Mouse (Mus musculus) NIH3T3 (cell line): ENCODE measurements around the gene Spatc1l.

Source experiments
- DNase-seq: peaks from one replicate; pipeline ENCODE4 v3.0.0-alpha.2; 2012; ENCODE audit warnings: low read depth

Spatc1l gene

GRCm38 (mm10) chr10:76561972-76562371 lies at the start of gene Spatc1l:
Gene Spatc1l, plus strand, starts transcription at chr10:76562272.
- no peak for DNase-seq

- DNase-seq: peak; percentile 82
Observed at GRCm38 (mm10) chr10:76512965-76513583, 49.0 kb upstream of the Spatc1l start.

- DNase-seq: no peak
Observed at GRCm38 (mm10) chr10:76530922-76531321, 31.1 kb upstream of the Spatc1l start.

GRCm38 (mm10) chr10:76531375-76531774 lies 30.7 kb upstream of the Spatc1l start, which contains the start of gene Lss:
Gene Lss, plus strand, starts transcription at chr10:76531588.
- DNase-seq: peak; percentile 99

GRCm38 (mm10) chr10:76531828-76532227 lies 30.2 kb upstream of the Spatc1l start:
- DNase-seq: no peak

GRCm38 (mm10) chr10:76535526-76535925 lies 26.5 kb upstream of the Spatc1l start:
- no peak for DNase-seq

- peak; percentile 80 for DNase-seq
Observed at GRCm38 (mm10) chr10:76537619-76538018, 24.5 kb upstream of the Spatc1l start.

- DNase-seq: no peak
Observed at GRCm38 (mm10) chr10:76541336-76542085, 20.6 kb upstream of the Spatc1l start.

GRCm38 (mm10) chr10:76542636-76543375 lies 19.3 kb upstream of the Spatc1l start:
- no peak for DNase-seq

- no peak for DNase-seq
Observed at GRCm38 (mm10) chr10:76546566-76546965, 15.5 kb upstream of the Spatc1l start.

- DNase-seq: no peak
Observed at GRCm38 (mm10) chr10:76548218-76548617, 13.9 kb upstream of the Spatc1l start.

- peak; percentile 41 for DNase-seq
Observed at GRCm38 (mm10) chr10:76550458-76550857, 11.6 kb upstream of the Spatc1l start.

- no peak for DNase-seq
Observed at GRCm38 (mm10) chr10:76551556-76551955, 10.5 kb upstream of the Spatc1l start.

GRCm38 (mm10) chr10:76554061-76554460 lies 8.0 kb upstream of the Spatc1l start:
- no peak for DNase-seq

GRCm38 (mm10) chr10:76569996-76570685 lies 8.1 kb downstream of the Spatc1l start:
- DNase-seq: no peak

GRCm38 (mm10) chr10:76571070-76571469 lies 9.0 kb downstream of the Spatc1l start:
- DNase-seq: no peak

- no peak for DNase-seq
Observed at GRCm38 (mm10) chr10:76572151-76572550, 10.1 kb downstream of the Spatc1l start.

GRCm38 (mm10) chr10:76575374-76575773 lies 13.3 kb downstream of the Spatc1l start, which contains the start of gene Ftcd:
Gene Ftcd, plus strand, starts transcription at chr10:76575648.
- DNase-seq: no peak

- DNase-seq: no peak
Observed at GRCm38 (mm10) chr10:76576920-76577319, 14.8 kb downstream of the Spatc1l start.

GRCm38 (mm10) chr10:76584138-76584537 lies 22.1 kb downstream of the Spatc1l start:
- DNase-seq: no peak

GRCm38 (mm10) chr10:76586190-76586589 lies 24.1 kb downstream of the Spatc1l start:
- DNase-seq: no peak

- DNase-seq: no peak
Observed at GRCm38 (mm10) chr10:76590197-76590596, 28.1 kb downstream of the Spatc1l start.
